Mouse (Mus musculus): Measurements from ENCODE around the gene Dph2. TPM values are rescaled to one million over a fixed set of nuclear protein-coding genes. Genes with fewer than 3 reads are reported as not detected.

The Dph2 gene
- polyA plus RNA-seq, 1 experiment from 2014 or later: 23.1 TPM

GRCm38 (mm10) chr4:117846261-117846660 lies 45.6 kb downstream of the Dph2 start:
- no peak overlapping the region for H3K4me2 ChIP-seq (ENCODE audit: low read length)
- peaks cover 4% of the 10 kb centered on the region; the same call in 1 of the 2 replicates for H3K4me1 ChIP-seq (ENCODE audit: control insufficient read depth, insufficient read depth, low read length)
- no peaks in the 10 kb centered on the region for H3K27me3 ChIP-seq (ENCODE audit: control insufficient read depth, insufficient read depth, low read depth, low read length)
- no peak for ATAC-seq
- 97% methylated on average over 4 of the region's 4 CpGs for WGBS
- H3K4me3 ChIP-seq (ENCODE audit: low read depth, low read length): no peak overlapping the region
- no peaks in the 10 kb centered on the region for H3K9me3 ChIP-seq (replicated peaks; ENCODE audit: control insufficient read depth, low read length, poor library complexity, severe bottlenecking)
- no peaks in the 10 kb centered on the region for H3K36me3 ChIP-seq (ENCODE audit: control insufficient read depth, insufficient read depth, low read length)
- no peak overlapping the region for H3K9ac ChIP-seq (ENCODE audit: low read depth, low read length)
- no peak overlapping the region for H3K27ac ChIP-seq (ENCODE audit: low read length)

DNA sequence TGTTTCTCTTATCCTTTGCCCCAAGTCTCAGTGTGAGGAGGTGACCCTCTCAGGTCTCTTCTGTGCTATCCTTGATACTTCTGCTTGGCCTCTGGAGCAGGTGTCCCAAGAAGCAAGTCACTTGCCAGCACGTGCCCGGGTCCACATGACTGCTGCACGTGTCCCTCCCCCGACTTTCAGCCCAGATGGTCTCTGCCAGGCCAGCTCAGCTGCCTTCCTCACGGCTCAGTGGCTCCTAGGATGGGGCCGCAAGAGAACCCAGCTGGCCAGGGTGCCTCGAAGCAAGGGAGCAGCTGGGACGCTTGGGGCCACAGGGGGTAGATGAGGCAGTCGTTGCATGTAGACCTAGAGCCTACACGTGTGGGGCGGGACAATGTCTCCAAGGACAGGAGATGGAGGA lies 46.5 kb downstream of the Dph2 start:
- no peak overlapping the region for H3K4me3 ChIP-seq (ENCODE audit: low read depth, low read length)
- ATAC-seq: no peak
- whole genome bisulfite sequencing: 69% methylated on average over 11 of the region's 11 CpGs

GRCm38 (mm10) chr4:117844467-117844866 lies 47.4 kb downstream of the Dph2 start:
- no peaks in the 10 kb centered on the region for H3K9me3 ChIP-seq (replicated peaks; ENCODE audit: control insufficient read depth, low read length, poor library complexity, severe bottlenecking)
- ATAC-seq: no peak
- no peak overlapping the region for H3K9ac ChIP-seq (ENCODE audit: low read depth, low read length)
- H3K4me3 ChIP-seq (ENCODE audit: low read depth, low read length): no peak overlapping the region
- peaks cover 4% of the 10 kb centered on the region; the same call in 1 of the 2 replicates for H3K4me1 ChIP-seq (ENCODE audit: control insufficient read depth, insufficient read depth, low read length)
- H3K27ac ChIP-seq (ENCODE audit: low read length): no peak overlapping the region
- no peaks in the 10 kb centered on the region for H3K36me3 ChIP-seq (ENCODE audit: control insufficient read depth, insufficient read depth, low read length)
- 89% methylated on average over 5 of the region's 5 CpGs for WGBS
- no peaks in the 10 kb centered on the region for H3K27me3 ChIP-seq (ENCODE audit: control insufficient read depth, insufficient read depth, low read depth, low read length)
- no peak overlapping the region for H3K4me2 ChIP-seq (ENCODE audit: low read length)

More for the DNA sequence above, 46.5 kb downstream of the Dph2 start:
- Histone ChIP-seq H3K27me3 (ENCODE audit: control insufficient read depth, insufficient read depth, low read depth, low read length) (no peaks in the 10 kb centered on the region), H3K36me3 (ENCODE audit: control insufficient read depth, insufficient read depth, low read length) (no peaks in the 10 kb centered on the region), H3K9me3 (replicated peaks; ENCODE audit: control insufficient read depth, low read length, poor library complexity, severe bottlenecking) (no peaks in the 10 kb centered on the region), H3K4me1 (ENCODE audit: control insufficient read depth, insufficient read depth, low read length) (peaks cover 4% of the 10 kb centered on the region; the same call in 1 of the 2 replicates), H3K27ac (ENCODE audit: low read length) (no peak overlapping the region), H3K4me2 (ENCODE audit: low read length) (no peak overlapping the region), H3K9ac (ENCODE audit: low read depth, low read length) (no peak overlapping the region)

DNA sequence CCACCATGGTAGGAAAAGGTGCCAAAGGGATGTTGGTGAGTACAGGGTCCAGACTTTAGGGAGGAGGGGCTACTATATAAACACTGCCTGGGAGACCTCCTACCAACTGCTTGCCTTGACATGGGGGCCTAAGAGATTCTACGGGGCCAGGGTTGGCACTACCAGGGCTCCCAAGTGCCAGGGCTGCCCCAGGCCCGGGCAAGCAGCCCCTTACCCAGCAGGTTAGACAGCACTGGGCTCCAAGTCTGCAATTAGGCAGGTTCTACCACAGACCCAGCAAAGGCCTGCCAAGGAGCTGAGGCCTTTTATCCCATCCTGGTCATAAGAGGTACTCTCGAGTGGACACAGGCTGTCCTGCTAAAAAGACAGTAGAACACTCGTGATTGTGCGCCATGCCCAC lies 48.7 kb downstream of the Dph2 start:
- no peak overlapping the region for H3K27ac ChIP-seq (ENCODE audit: low read length)
- H3K4me3 ChIP-seq (ENCODE audit: low read depth, low read length): no peak overlapping the region
- whole genome bisulfite sequencing: 92% methylated on average over 5 of the region's 5 CpGs

GRCm38 (mm10) chr4:117841566-117841965 lies 50.3 kb downstream of the Dph2 start:
- H3K4me1 ChIP-seq (ENCODE audit: control insufficient read depth, insufficient read depth, low read length): peaks cover 5% of the 10 kb centered on the region; the same call in 1 of the 2 replicates
- WGBS: 89% methylated on average over 3 of the region's 3 CpGs
- no peaks in the 10 kb centered on the region for H3K36me3 ChIP-seq (ENCODE audit: control insufficient read depth, insufficient read depth, low read length)
- ATAC-seq: no peak
- no peak overlapping the region for H3K4me2 ChIP-seq (ENCODE audit: low read length)
- H3K9ac ChIP-seq (ENCODE audit: low read depth, low read length): no peak overlapping the region
- no peak overlapping the region for H3K27ac ChIP-seq (ENCODE audit: low read length)
- no peak overlapping the region for H3K4me3 ChIP-seq (ENCODE audit: low read depth, low read length)
- H3K27me3 ChIP-seq (ENCODE audit: control insufficient read depth, insufficient read depth, low read depth, low read length): no peaks in the 10 kb centered on the region
- H3K9me3 ChIP-seq (replicated peaks; ENCODE audit: control insufficient read depth, low read length, poor library complexity, severe bottlenecking): no peaks in the 10 kb centered on the region

More for the DNA sequence above, 48.7 kb downstream of the Dph2 start:
- Histone ChIP-seq H3K4me1 (ENCODE audit: control insufficient read depth, insufficient read depth, low read length) (no peaks in the 10 kb centered on the region), H3K9ac (ENCODE audit: low read depth, low read length) (no peak overlapping the region), H3K4me2 (ENCODE audit: low read length) (no peak overlapping the region), H3K9me3 (replicated peaks; ENCODE audit: control insufficient read depth, low read length, poor library complexity, severe bottlenecking) (no peaks in the 10 kb centered on the region), H3K27me3 (ENCODE audit: control insufficient read depth, insufficient read depth, low read depth, low read length) (no peaks in the 10 kb centered on the region), H3K36me3 (ENCODE audit: control insufficient read depth, insufficient read depth, low read length) (no peaks in the 10 kb centered on the region)
- ATAC-seq: no peak

- ATAC-seq: no peak
- no peak overlapping the region for H3K9ac ChIP-seq (ENCODE audit: low read depth, low read length)
- no peak overlapping the region for H3K4me2 ChIP-seq (ENCODE audit: low read length)
- H3K4me1 ChIP-seq (ENCODE audit: control insufficient read depth, insufficient read depth, low read length): peaks cover 5% of the 10 kb centered on the region; the same call in 1 of the 2 replicates
- H3K9me3 ChIP-seq (replicated peaks; ENCODE audit: control insufficient read depth, low read length, poor library complexity, severe bottlenecking): no peaks in the 10 kb centered on the region
- H3K4me3 ChIP-seq (ENCODE audit: low read depth, low read length): no peak overlapping the region
- H3K36me3 ChIP-seq (ENCODE audit: control insufficient read depth, insufficient read depth, low read length): no peaks in the 10 kb centered on the region
- H3K27ac ChIP-seq (ENCODE audit: low read length): no peak overlapping the region
- WGBS: 94% methylated on average over 5 of the region's 5 CpGs
- no peaks in the 10 kb centered on the region for H3K27me3 ChIP-seq (ENCODE audit: control insufficient read depth, insufficient read depth, low read depth, low read length)
Observed at GRCm38 (mm10) chr4:117840821-117841220, 51.0 kb downstream of the Dph2 start.

DNA sequence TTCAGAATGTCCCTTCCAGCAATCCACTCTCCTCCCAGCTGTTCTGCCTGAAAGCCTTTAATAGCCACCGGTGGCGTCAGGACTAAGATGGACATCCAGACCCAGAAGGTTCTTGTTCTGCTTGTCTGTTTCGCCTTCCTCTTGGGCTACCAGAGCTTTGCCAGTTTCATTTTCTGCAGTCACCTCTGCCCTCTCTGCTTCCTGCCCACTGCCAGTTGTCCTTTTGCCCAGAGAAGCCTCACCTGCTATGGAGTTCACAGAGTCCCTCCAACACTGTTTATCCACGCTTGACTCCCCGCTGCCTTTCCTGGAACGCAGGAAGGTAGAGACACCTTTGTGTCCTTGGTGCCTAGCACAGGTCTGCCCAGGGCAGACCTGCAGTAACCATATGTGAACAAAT lies 52.5 kb downstream of the Dph2 start:
- Histone ChIP-seq H3K27me3 (ENCODE audit: control insufficient read depth, insufficient read depth, low read depth, low read length) (no peaks in the 10 kb centered on the region), H3K4me1 (ENCODE audit: control insufficient read depth, insufficient read depth, low read length) (peaks cover 10% of the 10 kb centered on the region), H3K9ac (ENCODE audit: low read depth, low read length) (no peak overlapping the region), H3K9me3 (replicated peaks; ENCODE audit: control insufficient read depth, low read length, poor library complexity, severe bottlenecking) (no peaks in the 10 kb centered on the region), H3K4me2 (ENCODE audit: low read length) (no peak overlapping the region), H3K36me3 (ENCODE audit: control insufficient read depth, insufficient read depth, low read length) (no peaks in the 10 kb centered on the region), H3K4me3 (ENCODE audit: low read depth, low read length) (no peak overlapping the region), H3K27ac (ENCODE audit: low read length) (no peak overlapping the region)
- no peak for ATAC-seq
- 80% methylated on average over 6 of the region's 6 CpGs for whole genome bisulfite sequencing

Other genes starting within 250 kb of the Dph2 start
- gene Dmap1, start 209.8 kb downstream of the Dph2 start, polyA plus RNA-seq (2015; fragmentation: Nextera tagmentation; extraction: Ambion mirVana): 81.9 and 83.3 TPM in 2 replicates
- not detected in 2 replicates for gene Gm12845, start 167.6 kb downstream of the Dph2 start, polyA plus RNA-seq (2015; fragmentation: Nextera tagmentation; extraction: Ambion mirVana)
- not detected in 2 replicates for gene Klf17, start 126.4 kb downstream of the Dph2 start, polyA plus RNA-seq (2015; fragmentation: Nextera tagmentation; extraction: Ambion mirVana)
- gene Slc6a9, start 57.5 kb downstream of the Dph2 start, polyA plus RNA-seq (2015; fragmentation: Nextera tagmentation; extraction: Ambion mirVana): 32.2 and 45.9 TPM in 2 replicates
- gene Ccdc24, start 19.5 kb downstream of the Dph2 start, polyA plus RNA-seq (2015; fragmentation: Nextera tagmentation; extraction: Ambion mirVana): 2.3 and 2.4 TPM in 2 replicates
- 58.8 and 65.5 TPM in 2 replicates for gene B4galt2, start 8.5 kb downstream of the Dph2 start, polyA plus RNA-seq (2015; fragmentation: Nextera tagmentation; extraction: Ambion mirVana)
- 581 and 673 TPM in 2 replicates for gene Atp6v0b, start 4.7 kb downstream of the Dph2 start, polyA plus RNA-seq (2015; fragmentation: Nextera tagmentation; extraction: Ambion mirVana)
- 66.9 and 69.5 TPM in 2 replicates for gene Ipo13, start 23.0 kb upstream of the Dph2 start, polyA plus RNA-seq (2015; fragmentation: Nextera tagmentation; extraction: Ambion mirVana)
- gene Artn, start 37.7 kb upstream of the Dph2 start, polyA plus RNA-seq (2015; fragmentation: Nextera tagmentation; extraction: Ambion mirVana): 0.75 and 0.92 TPM in 2 replicates
- gene St3gal3, start 242.9 kb upstream of the Dph2 start, polyA plus RNA-seq (2015; fragmentation: Nextera tagmentation; extraction: Ambion mirVana): 13.2 and 13.8 TPM in 2 replicates